Mouse (Mus musculus): Measurements from ENCODE around the gene Camk2d.

- TF ChIP-seq CTCF (IDR thresholded peaks at IDR 0.05; ENCODE audit: extremely low read depth, insufficient read depth, insufficient read length, insufficient replicate concordance) (no peak), POLR2A (IDR thresholded peaks at IDR 0.05; ENCODE audit: low read depth, low read length) (no peak)
Measured at GRCm38 (mm10) chr3:126886644-126887043, 290.5 kb downstream of the Camk2d start.

All from spleen, adult 2 months (tissue).